Mouse (Mus musculus) MEL (cell line): ENCODE data around the gene Galt.
"Not testable (repeated sequence)": the region's sequence is repeated elsewhere in the genome, so short reads cannot be mapped to it uniquely, and the experiment has no call there.

Source experiments
- CHD2 ChIP-seq: IDR thresholded peaks from 2 replicates; pipeline ENCODE4 v1.6.1; 2011; ENCODE audit warnings: low read length, improper control_type of control experiment
- CTCF ChIP-seq, 3 experiments: IDR thresholded peaks in 2 of 3; conservative IDR thresholded peaks in 1 of 3; 2 replicates each; pipeline ENCODE4 v1.5.1; 2011 to 2012; ENCODE audit warnings: low read length in 3 of 3, low read depth in 2 of 3, mild to moderate bottlenecking in 2 of 3, improper control_type of control experiment in 1 of 3, inconsistent platforms in 1 of 3, mixed read lengths in 1 of 3, moderate library complexity in 1 of 3; ENCODE audit not compliant: control insufficient read depth in 1 of 3, insufficient read depth in 1 of 3, poor library complexity in 1 of 3, severe bottlenecking in 1 of 3
- ETS1 ChIP-seq: IDR thresholded peaks from 2 replicates; pipeline ENCODE4 v1.6.1; 2012; ENCODE audit warnings: low read depth, mild to moderate bottlenecking, inconsistent platforms, low read length, improper control_type of control experiment, moderate library complexity
- GATA1 ChIP-seq: IDR thresholded peaks from 2 replicates; pipeline ENCODE4 v1.6.1; 2011; ENCODE audit warnings: low read depth, low read length, improper control_type of control experiment
- MAFK ChIP-seq: IDR thresholded peaks from 2 replicates; pipeline ENCODE4 v1.6.1; 2011; ENCODE audit warnings: low read depth, mild to moderate bottlenecking, low read length, improper control_type of control experiment, borderline replicate concordance
- MAX ChIP-seq: IDR thresholded peaks from 2 replicates; pipeline ENCODE4 v1.6.1; 2011; ENCODE audit warnings: low read length, improper control_type of control experiment
- MYC ChIP-seq: IDR thresholded peaks from 2 replicates; pipeline ENCODE4 v1.6.1; 2011; ENCODE audit warnings: low read depth, mild to moderate bottlenecking, low read length, improper control_type of control experiment, moderate library complexity
- POLR2A ChIP-seq, 2 experiments: IDR thresholded peaks; 2 replicates each; pipeline ENCODE4 v1.6.1; 2011 to 2012; ENCODE audit warnings: low read length in 2 of 2, mild to moderate bottlenecking in 2 of 2, control low read depth in 1 of 2, improper control_type of control experiment in 1 of 2, low read depth in 1 of 2, moderate library complexity in 1 of 2; ENCODE audit not compliant: control insufficient read depth in 1 of 2, insufficient read depth in 1 of 2, poor library complexity in 1 of 2
- TBP ChIP-seq: IDR thresholded peaks from 2 replicates; pipeline ENCODE4 v1.8.0; 2011; ENCODE audit warnings: low read depth, low read length, improper control_type of control experiment
- ZKSCAN1 ChIP-seq: IDR thresholded peaks from 2 replicates; pipeline ENCODE4 v1.6.1; 2012; ENCODE audit warnings: low read depth, mild to moderate bottlenecking, inconsistent platforms, low read length, improper control_type of control experiment, moderate library complexity

- TF ChIP-seq MAX; ZKSCAN1; CTCF (IDR thresholded peaks at IDR 0.05 in 2 of 3, conservative IDR thresholded peaks at IDR 0.05 in 1 of 3; ENCODE audit: control insufficient read depth in 1 of 3, insufficient read depth in 1 of 3, low read depth in 2 of 3, low read length in 3 of 3, poor library complexity in 1 of 3, severe bottlenecking in 1 of 3); TBP; GATA1; MYC; CHD2; POLR2A (IDR thresholded peaks at IDR 0.05; ENCODE audit: control insufficient read depth in 1 of 2, insufficient read depth in 1 of 2, low read depth in 1 of 2, low read length in 2 of 2, poor library complexity in 1 of 2); MAFK; ETS1: not testable (repeated sequence)
Measured at GRCm38 (mm10) chr4:41762688-41763114, 7.7 kb downstream of the Galt start.
